Mouse (Mus musculus): ENCODE data around the gene Mdm2.
"Not testable (repeated sequence)": the region's sequence is repeated elsewhere in the genome, so short reads cannot be mapped to it uniquely, and the experiment has no call there.

Gene Mdm2

DNA sequence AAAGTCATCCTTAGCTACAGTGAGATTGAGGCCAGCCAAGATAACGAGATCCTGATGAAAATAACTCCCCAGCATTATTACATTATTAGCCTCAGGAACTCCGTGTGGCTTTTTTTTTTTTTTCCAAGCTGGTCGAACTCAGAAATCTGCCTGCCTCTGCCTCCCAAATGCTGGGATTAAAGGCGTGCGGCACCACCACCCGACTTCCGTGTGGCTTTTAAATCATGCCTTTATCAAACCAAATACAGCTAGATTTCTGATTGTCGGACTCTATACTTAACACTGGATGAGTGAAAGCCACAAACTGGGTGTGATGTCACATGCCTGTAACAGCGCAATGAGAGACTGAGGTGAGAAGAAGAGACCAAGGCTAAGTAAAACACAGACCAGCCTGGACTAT lies 2.3 kb upstream of the Mdm2 start:
- no peak for DNase-seq (ENCODE audit: low read depth)

DNA sequence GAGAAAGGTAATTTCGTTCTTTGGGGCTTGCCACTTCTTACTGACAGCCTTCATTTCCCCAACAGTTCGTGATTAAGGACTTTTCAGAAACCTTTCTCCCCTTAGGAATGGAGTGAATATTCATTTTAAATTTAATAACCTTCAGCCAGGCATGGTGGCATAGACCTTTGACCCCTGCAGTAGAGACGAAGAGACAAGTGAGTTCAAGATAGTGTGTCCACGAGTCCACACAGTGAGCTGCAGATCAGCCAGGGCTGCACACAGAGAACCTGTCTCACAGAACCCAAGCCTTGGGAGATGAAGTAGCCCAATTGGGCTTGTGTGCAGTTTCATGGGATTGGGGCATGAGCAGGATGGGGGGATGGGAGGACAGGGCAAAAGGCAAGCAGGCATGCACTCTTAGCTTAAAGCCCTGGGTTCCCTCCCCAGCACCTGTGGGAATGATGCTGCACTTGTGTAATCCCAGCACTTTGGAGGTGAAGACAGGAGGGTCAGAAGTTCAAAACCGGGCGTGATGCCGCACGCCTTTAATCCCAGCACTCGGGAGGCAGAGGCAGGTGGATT lies 1.7 kb upstream of the Mdm2 start:
- no peak for DNase-seq (ENCODE audit: low read depth)

DNA sequence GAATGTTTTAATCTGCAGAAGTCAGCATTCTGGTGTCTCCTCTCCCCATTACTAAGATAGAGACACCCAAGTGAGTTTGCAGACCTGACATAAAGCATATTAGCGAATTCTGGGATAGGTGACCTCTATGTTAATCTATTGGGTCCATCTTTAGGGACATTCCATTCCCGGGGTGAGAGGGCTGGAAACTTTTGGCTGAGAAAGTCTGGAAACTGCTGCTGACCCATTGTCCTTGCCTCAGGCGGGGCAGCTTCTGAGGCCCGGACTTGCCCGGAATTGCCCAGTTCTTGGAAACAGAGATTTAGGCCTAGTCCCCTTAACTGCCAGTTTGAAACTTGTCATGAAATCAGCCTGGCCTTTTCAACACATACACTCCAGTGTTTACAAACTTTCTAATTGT lies 850 bp upstream of the Mdm2 start:
- peak; percentile 20 for DNase-seq (ENCODE audit: low read depth)

DNA sequence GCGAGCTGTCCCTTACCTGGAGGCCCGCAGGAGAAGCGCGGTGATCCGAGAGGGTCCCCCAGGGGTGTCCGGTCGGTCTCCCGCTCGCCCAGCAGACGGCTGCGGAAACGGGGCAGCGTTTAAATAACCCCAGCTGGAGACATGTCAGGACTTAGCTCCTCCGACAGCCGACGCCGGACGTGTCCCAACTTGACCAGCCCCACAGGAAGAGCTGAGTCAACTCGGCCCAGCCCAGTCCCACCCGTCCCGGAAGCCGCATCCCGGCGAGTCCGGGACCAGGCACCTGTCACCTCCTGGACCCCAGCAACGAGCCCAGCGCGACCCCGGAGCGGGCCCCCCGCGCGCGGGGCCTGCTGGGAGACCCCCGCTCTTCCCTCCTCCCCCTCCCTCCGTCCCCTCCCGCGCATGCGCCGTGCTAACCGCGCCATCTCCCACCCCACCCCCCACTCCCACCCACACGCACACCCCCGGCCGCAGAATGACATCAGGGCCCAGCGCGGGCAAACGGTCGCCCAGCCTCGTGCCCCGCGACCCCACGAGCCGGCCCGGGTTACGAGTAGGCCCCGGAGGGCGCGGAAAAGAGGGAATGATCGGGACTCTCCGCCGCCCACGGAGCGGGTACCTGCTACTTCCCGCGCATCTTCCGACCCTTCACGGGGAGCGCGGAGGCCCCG lies 491 bp downstream of the Mdm2 start:
- peak; percentile 86 for DNase-seq (ENCODE audit: low read depth)

DNA sequence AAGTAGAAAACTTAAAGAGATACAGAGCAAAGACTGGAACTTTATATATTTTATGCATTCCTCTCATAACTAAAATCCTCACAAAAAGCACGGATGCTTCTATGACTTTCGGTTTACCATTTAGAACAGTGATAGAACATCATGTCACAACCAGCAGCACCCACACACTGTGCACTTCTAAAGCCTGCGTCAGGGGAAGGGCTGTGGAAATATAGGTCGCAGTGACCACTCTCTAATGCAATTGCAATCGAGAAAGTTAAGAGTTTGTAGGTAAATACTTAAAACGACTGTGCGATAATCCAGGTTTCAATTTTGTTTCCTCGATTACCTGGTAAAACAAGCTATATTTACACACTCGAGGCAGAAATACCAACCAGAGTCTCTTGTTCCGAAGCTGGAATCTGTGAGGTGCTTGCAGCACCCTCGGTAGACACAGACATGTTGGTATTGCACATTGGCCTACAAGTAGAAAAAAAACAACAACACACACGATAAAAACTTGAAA lies 1.2 kb downstream of the Mdm2 start:
- no peak for DNase-seq (ENCODE audit: low read depth)

DNA sequence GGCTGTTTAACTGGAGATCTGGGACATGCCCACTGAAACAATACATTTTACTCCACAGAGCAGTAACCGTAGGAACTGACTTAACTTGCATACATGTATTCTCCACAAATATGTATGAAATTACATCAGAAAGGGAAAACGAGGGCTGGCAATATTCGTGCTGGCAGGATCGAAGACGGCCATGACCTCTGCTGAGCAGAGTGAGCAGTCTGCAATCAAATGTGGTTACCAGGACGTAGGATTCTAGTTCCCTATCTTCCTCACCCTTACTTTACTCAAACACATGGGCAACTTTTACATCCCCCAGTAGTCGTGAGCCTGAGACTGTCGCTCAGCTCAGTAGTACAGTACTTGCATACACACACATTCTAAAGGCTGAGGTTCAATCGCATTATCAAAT lies 1.7 kb downstream of the Mdm2 start:
- DNase-seq (ENCODE audit: low read depth), result no peak

DNA sequence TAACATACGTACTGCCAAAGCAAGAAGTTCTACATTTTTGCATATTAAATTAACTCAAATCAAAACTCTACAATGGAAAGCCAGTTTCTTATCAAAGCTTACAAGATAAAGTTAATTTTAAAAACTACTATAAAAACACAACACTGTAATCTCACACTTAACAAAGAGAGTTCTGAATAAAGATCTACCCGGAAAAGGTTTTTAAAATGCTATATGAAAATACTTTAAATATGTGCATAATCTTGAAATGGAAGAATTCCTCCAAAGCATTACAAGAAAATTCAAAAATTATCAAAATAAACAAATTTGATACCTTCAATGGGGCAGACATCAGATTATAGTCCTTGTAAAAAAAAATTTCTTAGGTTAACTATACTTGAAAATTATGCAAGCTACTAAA lies 2.2 kb downstream of the Mdm2 start:
- no peak for DNase-seq (ENCODE audit: low read depth)

DNA sequence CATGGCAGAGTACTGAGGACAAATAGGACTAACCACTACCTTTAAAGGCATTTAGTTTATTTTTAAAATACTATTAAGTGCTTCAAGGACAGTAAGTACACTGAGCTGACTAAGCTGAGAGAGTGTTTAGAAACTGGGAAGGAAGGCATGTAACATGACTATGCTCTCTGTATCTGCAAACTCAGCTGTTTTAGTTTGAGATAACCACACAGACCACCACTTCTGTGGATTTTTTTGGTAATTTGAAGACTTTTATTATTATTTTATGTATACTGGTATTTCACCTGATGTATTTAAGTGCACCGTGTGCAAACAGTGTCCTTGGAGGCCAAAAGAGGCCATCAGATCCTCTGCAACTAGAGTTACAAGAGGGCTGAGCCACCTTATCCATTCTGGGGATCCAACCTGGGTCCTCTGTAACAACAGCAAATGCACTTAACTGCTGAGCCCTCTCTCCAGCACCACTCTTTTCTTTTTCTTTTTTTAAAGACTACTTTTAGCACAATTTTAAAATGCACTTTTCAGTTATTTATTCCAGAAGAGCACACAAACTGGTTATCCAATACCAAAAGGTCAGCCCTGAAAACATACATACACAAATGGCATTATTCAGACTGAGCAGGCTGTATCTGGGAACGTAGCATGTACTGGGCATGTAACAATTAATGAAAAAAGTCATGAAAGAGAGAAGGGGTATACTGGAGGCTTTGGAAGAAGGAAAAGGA lies 3.3 kb downstream of the Mdm2 start:
- no peak for DNase-seq (ENCODE audit: low read depth)

DNA sequence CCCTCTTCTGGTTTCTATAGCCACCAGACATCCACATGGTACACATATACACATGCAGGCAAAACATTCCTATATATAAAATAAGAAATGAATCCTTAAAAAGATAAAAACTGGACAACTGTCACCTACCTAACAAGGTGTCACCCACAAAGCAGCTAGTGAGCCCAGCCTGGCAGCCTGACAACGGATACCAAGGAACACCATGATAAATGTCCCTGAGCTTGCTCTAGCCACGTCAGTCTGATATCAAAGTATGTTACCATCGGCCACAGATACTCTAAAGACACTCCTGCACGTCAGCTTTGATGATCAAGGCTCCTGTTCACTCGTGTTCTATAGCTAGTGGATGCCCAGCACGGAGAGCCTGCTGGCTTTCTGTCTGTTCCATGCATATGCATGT lies 4.1 kb downstream of the Mdm2 start:
- DNase-seq (ENCODE audit: low read depth), result no peak

DNA sequence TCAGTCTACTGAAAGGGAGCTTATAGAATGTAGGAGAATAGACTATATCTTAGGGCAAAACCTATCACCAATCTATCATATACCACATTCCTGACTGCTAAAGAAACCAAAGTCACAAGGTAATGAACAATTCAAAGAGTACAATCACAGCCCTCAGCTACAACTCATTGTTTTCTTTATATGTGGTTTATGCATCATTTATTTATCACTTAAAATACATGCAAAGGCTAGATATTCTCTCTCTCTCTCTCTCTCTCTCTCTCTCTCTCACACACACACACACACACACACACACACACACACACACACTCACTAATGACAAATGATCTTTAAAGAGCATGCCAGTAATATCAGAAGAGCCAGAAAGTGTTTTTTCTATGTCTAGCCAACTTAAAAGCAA lies 4.8 kb downstream of the Mdm2 start:
- no peak for DNase-seq (ENCODE audit: low read depth)

DNA sequence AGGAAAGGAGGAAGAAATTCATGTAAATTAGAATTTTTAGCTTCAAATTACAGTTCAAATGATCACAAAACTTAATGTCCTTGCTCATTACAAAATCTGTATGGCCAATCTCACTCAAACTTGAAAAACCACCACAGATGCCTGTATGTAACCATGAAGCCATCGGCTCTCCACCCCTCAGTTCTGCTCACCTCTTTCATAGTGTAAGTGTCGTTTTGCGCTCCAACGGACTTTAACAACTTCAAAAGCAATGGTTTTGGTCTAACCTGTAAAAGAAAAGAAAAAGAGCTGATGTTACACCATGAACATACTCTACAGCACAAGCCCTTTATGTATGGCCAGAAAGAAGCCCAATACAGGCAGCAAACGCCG lies 5.6 kb downstream of the Mdm2 start:
- DNase-seq (ENCODE audit: low read depth), result no peak

DNA sequence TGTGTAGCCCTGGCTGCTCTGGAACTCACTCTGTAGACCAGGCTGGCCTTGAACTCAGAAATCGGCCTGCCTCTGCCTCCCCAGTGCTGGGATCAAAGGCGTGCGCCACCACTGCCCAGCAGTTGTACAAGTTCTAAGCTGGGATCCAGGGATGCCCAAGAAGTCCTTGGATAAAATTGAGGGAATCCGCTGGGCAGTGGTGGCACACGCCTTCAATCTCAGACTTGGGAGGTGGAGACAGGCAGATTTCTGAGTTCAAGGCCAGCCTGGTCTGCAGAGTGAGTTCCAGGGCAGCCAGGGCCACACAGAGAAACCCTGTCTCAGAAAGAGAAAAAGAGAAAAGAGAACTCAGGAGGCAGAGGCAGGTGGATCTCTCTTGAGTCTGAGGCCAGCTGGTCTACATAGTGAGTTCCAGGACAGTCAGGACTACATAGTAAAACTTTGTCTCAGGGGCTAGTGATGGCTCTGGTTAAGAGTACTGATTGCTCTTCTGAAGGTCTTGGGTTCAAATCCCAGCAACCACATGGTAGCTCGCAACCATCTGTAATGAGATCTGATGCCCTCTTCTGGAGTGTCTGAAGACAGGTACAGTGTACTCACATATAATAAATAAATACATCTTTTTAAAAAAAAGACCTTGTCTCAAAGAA lies 6.1 kb downstream of the Mdm2 start:
- not testable (repeated sequence) for DNase-seq (ENCODE audit: low read depth)

DNA sequence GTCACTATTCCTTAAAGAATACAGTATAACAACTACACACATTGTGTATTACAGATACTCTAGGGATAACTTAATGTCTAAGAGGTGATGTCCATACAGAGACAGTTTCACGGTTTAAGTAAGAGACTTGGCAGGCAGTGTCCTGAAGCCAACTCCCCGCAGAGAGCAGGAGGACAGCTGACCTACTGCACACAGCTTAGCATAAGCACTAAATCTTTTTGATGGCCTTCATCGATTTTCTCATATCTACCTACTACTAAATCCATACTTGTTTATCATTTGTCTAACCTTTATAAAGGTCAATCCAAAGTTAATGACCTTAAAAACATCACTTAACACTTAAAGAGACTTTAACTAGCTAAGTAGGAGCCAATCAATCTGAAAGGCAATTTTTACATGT lies 7.1 kb downstream of the Mdm2 start:
- no peak for DNase-seq (ENCODE audit: low read depth)

DNA sequence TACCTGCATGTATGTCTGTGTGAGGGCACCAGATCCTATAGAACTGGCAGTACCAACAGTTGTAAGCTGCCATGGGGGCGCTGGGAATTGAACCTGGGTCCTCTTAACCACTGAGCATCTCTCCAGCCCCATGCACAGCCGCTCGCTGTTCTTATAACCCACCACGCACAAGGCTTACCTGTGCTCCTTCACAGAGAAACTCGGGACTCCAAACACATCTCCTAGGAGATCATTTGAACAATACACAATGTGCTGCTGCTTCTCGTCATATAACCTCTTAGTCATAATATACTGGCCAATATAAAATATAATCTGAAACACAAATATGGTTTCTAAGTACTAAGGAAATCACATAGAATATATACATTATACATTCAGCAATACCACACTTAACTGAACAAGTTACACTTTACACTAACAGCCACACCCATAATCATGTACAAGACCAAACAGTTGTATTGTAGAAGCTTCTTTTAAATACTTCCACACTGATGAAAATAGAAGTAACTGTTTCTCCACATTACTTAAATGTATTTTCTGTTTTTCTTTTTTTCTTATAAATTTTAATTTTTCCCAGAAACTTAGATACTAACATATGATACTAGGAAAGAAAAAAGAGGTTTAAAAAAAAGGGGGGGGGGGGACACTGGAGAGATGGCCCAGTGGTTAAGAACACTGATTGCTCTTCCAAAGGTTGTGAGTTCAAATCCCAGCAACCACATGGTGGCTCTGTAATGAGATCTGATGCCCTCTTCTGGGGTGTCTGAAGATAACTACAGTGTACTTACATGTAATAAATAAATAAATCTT lies 8.3 kb downstream of the Mdm2 start:
- no peak for DNase-seq (ENCODE audit: low read depth)

DNA sequence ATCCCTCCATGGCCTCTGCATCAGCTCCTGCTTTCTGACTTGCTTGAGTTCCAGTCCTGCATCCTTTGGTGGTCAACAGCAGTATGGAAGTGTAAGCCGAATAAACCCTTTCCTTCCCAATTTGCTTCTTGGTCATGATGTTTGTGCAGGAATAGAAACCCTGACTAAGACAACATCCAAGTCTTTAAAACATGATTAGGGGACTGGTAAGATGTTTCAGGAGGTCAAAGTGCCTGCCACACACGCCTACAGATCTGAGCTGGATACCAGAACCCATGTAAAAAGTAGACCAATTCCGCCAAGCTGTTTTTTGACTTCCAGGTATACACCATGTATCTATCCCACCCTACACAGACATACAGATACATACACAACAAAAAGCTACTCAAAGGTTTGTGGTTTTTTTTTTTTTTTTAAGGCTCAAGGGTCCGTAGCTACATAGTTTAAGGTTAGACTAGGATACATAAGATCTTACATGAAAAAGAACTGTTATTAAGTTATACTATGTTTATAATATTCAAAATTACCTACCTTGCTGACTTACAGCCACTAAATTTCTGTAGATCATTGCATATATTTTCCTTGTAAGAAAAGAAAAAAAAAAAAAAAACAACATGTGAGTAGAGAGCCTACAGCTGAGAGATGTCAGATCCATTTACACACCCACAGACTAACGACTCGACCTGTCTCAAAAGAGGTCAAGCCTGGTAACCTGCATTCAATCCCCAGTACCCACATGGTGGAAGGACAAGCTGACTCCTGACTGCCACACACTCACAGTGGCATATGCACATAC lies 9.3 kb downstream of the Mdm2 start:
- no peak for DNase-seq (ENCODE audit: low read depth)

DNA sequence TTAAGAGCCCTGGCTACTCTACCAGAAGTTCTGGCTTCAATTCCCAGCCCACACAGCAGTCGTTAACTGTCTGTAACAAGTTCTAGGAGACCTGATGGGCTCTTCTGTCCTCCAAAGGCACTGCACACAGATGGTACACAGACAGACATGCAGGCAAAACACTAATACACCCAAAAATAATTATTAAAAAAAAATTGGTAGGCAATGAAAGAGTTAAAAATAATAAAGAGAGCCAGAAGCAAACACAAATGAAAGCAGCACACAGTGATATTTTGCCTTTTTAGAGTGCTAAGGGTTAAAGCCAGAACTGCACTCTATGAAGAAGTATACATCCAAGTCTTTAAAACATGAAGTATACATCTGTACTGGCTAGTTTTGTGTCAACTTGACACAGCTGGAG lies 10.1 kb downstream of the Mdm2 start:
- DNase-seq (ENCODE audit: low read depth), result no peak

DNA sequence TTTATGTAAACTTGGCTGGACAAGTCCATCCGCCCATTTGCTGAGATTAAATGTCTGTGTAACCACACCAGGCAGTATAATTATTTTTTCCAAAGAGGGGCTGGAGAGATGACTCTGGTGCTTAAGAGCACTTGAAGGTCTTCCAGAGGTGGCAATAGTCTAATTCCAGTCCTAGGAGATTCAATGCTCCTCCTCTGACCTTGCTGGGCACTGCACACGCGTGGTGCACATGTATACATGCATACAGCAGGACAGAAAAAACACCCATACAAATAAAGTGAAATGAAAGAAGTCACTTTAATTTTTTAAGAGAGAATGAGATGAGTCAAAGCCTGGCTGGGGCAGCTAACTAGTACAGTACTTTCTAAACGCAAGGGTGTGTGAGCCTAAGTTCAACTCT lies 10.6 kb downstream of the Mdm2 start:
- no peak for DNase-seq (ENCODE audit: low read depth)

DNA sequence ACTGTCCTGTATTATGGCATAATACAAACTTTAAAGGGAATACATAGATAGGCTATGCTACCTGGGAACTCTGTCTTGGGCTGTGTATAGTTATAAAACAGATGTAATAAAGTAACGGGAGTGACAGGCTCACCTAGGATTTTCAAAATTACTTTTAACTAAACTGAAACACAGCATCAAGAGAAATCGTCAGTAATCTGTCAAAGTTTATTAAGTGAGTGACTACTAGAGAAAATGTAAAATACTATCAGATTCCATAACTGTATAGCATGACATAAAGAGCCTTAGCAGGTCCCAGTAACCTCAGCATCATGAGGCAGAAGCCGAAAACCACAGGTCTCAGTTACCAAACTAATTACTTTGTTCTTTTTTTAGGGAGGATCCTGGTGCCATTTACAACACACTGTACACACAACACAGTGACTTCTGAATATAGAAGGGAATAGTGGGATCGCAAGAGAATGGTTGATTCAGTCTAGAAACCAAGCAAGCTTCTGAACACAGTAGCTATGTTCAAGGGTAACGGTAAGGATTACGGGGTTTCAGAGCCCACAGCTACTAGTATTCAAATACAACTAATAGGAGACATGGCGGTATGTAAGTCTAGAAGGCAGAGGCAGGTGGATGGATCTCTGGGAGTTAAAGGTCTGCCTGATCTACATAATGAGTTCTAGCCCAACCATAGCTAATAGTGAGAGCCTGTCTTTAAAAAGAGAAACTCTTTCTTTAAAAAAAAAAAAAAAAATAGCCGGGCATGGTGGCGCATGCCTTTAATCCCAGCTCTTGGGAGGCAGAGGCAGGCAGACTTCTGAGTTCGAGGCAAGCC lies 12.0 kb downstream of the Mdm2 start:
- DNase-seq (ENCODE audit: low read depth), result no peak

DNA sequence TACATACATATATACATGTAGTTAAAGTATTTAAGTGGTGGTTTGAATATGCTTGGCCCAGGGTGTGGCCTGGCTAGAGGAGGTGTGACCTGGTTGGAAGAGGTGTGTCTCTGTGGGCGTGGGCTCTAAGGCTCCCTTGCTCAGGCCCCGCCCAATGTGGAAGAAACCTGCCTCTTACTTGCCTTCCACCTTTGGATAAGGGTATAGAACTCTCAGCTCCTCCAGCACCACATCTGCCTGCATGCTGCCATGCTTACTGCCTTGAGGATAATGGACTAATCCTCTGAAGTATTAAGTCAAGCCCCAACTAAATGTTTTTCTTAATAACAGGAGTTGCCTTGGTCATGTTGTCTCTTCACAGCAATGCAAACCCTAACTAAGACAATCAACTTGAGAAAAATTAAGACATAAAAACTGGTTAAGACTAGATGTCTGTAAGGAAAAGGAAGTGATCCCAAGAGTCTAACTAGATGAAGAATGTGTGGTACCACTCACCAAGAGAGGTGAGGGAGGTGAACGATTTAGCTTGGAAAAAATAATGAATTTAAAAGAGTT lies 12.9 kb downstream of the Mdm2 start:
- DNase-seq (ENCODE audit: low read depth), result no peak
